Mouse (Mus musculus): ENCODE results near the gene Bcl9. TPM values are rescaled to one million over a fixed set of nuclear protein-coding genes. Genes with fewer than 3 reads are reported as not detected.
A peak's percentile ranks its signal among the peaks of the same experiment; 100 is the strongest.

Gene Bcl9
- total and polyA plus RNA-seq, 2 experiments from 2014 or later = 32.2 to 61.3 TPM

- Histone ChIP-seq H3K36me3 (ENCODE audit: insufficient read depth, low read length) (no peaks in the 10 kb centered on the region), H3K27me3 (ENCODE audit: insufficient read depth, low read length) (no peaks in the 10 kb centered on the region), H3K9me3 (ENCODE audit: low read length) (no peaks in the 10 kb centered on the region), H3K27ac (ENCODE audit: low read depth, low read length) (no peak overlapping the region), H3K9ac (replicated peaks; ENCODE audit: low read length, poor library complexity, severe bottlenecking) (no peak overlapping the region), H3K4me1 (ENCODE audit: insufficient read depth, low read length) (no peaks in the 10 kb centered on the region), H3K4me2 (ENCODE audit: low read depth, low read length, poor library complexity, severe bottlenecking) (no peak overlapping the region), H3K4me3 (ENCODE audit: low read depth, low read length) (no peak overlapping the region)
- no peak for TF ChIP-seq CTCF (IDR thresholded peaks at IDR 0.05)
- 86% methylated on average over 14 of the region's 14 CpGs for WGBS
- DNase-seq (ENCODE audit: low spot score) = no peak
- no peak for ATAC-seq (ENCODE audit: low FRiP score)
These were observed 62.9 kb downstream of the Bcl9 start for GRCm38 (mm10) chr3:97234797-97235196.

GRCm38 (mm10) chr3:97232328-97232727 is 65.4 kb downstream of the Bcl9 start:
- no peak overlapping the region for H3K27ac ChIP-seq (ENCODE audit: low read depth, low read length)
- ATAC-seq (ENCODE audit: low FRiP score) (no peak), DNase-seq (ENCODE audit: low spot score) (no peak)
- no peaks in the 10 kb centered on the region for H3K36me3 ChIP-seq (ENCODE audit: insufficient read depth, low read length)
- H3K27me3 ChIP-seq (ENCODE audit: insufficient read depth, low read length) = no peaks in the 10 kb centered on the region
- 87% methylated on average over 3 of the region's 3 CpGs for WGBS
- H3K4me3 ChIP-seq (ENCODE audit: low read depth, low read length) = no peak overlapping the region
- no peaks in the 10 kb centered on the region; the same call in 1 of the 2 replicates for H3K4me1 ChIP-seq (ENCODE audit: insufficient read depth, low read length)
- TF ChIP-seq CTCF (IDR thresholded peaks at IDR 0.05) = no peak
- H3K9ac ChIP-seq (replicated peaks; ENCODE audit: low read length, poor library complexity, severe bottlenecking) = no peak overlapping the region
- no peaks in the 10 kb centered on the region for H3K9me3 ChIP-seq (ENCODE audit: low read length)
- no peak overlapping the region for H3K4me2 ChIP-seq (ENCODE audit: low read depth, low read length, poor library complexity, severe bottlenecking)

DNA sequence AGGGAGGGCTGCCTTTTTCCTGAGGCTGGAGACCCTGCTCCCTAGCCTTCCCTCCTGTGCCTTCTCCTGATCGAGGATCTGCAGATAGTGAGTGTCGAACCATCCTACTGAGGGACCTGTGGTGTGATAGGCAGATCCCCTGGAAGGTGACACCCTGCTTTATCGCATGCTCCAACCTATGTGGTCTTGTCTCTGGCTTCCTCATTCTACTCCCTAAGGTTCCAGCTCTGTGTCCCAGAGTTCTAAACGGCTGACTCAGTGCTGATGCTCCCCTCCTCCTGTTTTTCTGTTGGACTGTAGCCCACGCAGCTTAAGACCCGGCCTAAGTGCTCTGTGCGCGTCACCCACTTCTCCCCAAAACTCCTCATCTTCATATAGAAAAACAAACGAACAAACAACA is 65.9 kb downstream of the Bcl9 start:
- no peak overlapping the region for H3K4me2 ChIP-seq (ENCODE audit: low read depth, low read length, poor library complexity, severe bottlenecking)
- DNase-seq (ENCODE audit: low spot score) = no peak
- ATAC-seq (ENCODE audit: low FRiP score) = no peak
- H3K4me3 ChIP-seq (ENCODE audit: low read depth, low read length) = no peak overlapping the region
- H3K4me1 ChIP-seq (ENCODE audit: insufficient read depth, low read length) = no peaks in the 10 kb centered on the region; the same call in 1 of the 2 replicates
- WGBS = 83% methylated on average over 9 of the region's 9 CpGs
- no peaks in the 10 kb centered on the region for H3K36me3 ChIP-seq (ENCODE audit: insufficient read depth, low read length)
- no peak overlapping the region for H3K9ac ChIP-seq (replicated peaks; ENCODE audit: low read length, poor library complexity, severe bottlenecking)
- H3K27me3 ChIP-seq (ENCODE audit: insufficient read depth, low read length) = no peaks in the 10 kb centered on the region
- H3K9me3 ChIP-seq (ENCODE audit: low read length) = no peaks in the 10 kb centered on the region
- TF ChIP-seq CTCF (IDR thresholded peaks at IDR 0.05) = no peak
- H3K27ac ChIP-seq (ENCODE audit: low read depth, low read length) = no peak overlapping the region

DNA sequence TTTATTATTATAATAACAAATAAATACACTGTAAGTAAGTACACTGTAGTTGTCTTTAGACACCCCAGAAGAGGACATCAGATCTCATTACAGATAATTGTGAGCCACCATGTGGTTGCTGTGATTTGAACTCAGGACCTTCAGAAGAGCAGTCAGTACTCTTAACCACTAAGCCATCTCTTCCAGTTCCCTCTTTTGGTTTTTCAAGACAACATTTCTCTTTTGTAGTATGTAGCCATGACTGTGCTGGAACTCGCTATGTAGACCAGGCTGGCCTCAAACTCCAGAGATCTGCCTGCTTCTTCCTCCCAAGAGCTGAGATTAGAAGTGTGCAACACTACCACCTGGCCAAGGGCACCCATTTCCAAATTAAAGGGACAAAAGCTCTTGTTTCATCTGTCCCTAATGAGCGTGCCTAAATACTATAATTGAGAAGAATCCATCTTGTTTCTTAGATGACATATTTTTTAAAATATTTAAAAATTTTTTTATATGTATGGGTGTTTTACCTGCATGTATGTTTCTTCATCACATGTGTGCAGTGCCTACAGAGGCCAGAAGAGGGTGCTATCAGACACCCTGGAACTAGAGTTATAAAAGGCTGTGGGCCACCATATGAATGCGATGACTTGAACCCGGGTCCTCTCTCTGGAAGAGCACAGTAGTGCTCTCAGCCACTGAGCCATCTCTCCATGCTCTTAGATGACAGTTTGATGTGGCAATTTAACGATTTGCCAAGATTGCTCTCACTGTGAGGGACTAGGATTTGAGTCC is 66.9 kb downstream of the Bcl9 start:
- Histone ChIP-seq H3K36me3 (ENCODE audit: insufficient read depth, low read length) (no peaks in the 10 kb centered on the region), H3K4me2 (ENCODE audit: low read depth, low read length, poor library complexity, severe bottlenecking) (no peak overlapping the region), H3K9me3 (ENCODE audit: low read length) (no peaks in the 10 kb centered on the region), H3K4me1 (ENCODE audit: insufficient read depth, low read length) (peaks cover 4% of the 10 kb centered on the region; the same call in 1 of the 2 replicates), H3K27ac (ENCODE audit: low read depth, low read length) (no peak overlapping the region), H3K4me3 (ENCODE audit: low read depth, low read length) (no peak overlapping the region), H3K9ac (replicated peaks; ENCODE audit: low read length, poor library complexity, severe bottlenecking) (no peak overlapping the region), H3K27me3 (ENCODE audit: insufficient read depth, low read length) (no peaks in the 10 kb centered on the region)
- DNase-seq (ENCODE audit: low spot score) = no peak
- no peak for ATAC-seq (ENCODE audit: low FRiP score)
- peak; percentile 52 for TF ChIP-seq CTCF (IDR thresholded peaks at IDR 0.05)
- WGBS = 96% methylated on average over 5 of the region's 5 CpGs

- H3K4me3 ChIP-seq (ENCODE audit: low read depth, low read length) = peak overlapping the region; percentile 87; the same call in 1 of the 2 replicates
- DNase-seq (ENCODE audit: low spot score) (no peak), ATAC-seq (ENCODE audit: low FRiP score) (no peak)
- WGBS = 18% methylated on average over 12 of the region's 12 CpGs
- H3K27me3 ChIP-seq (ENCODE audit: insufficient read depth, low read length) = no peaks in the 10 kb centered on the region
- no peaks in the 10 kb centered on the region for H3K36me3 ChIP-seq (ENCODE audit: insufficient read depth, low read length)
- peak overlapping the region; percentile 84 for H3K4me2 ChIP-seq (ENCODE audit: low read depth, low read length, poor library complexity, severe bottlenecking)
- no peak overlapping the region for H3K9ac ChIP-seq (replicated peaks; ENCODE audit: low read length, poor library complexity, severe bottlenecking)
- H3K9me3 ChIP-seq (ENCODE audit: low read length) = no peaks in the 10 kb centered on the region
- peaks cover 7% of the 10 kb centered on the region; the same call in 1 of the 2 replicates for H3K4me1 ChIP-seq (ENCODE audit: insufficient read depth, low read length)
- H3K27ac ChIP-seq (ENCODE audit: low read depth, low read length) = peak overlapping the region; percentile 82; the same call in 1 of the 2 replicates
- TF ChIP-seq CTCF (IDR thresholded peaks at IDR 0.05) = no peak
These were observed 69.3 kb downstream of the Bcl9 start for GRCm38 (mm10) chr3:97228457-97228856.

DNA sequence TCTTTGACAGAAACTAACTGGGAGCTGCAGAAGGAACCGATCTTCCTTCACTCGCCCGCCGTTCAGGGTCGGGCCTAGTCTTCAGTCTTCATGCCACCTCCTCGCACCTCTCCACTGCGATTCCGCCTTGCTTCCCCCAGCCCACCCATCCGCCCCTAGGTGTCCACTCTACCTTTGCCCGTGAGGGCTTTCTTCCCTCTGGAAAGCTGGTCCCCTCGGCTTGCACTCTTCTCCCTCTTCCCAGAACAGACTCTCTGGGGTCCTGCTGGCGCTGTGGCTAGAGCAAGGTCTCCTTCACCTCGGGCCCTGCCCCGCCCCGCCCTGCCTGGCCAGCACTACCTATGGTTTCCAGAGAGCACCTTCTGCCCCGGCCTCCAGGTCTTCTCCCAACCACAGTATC is 69.7 kb downstream of the Bcl9 start:
- Histone ChIP-seq H3K9ac (replicated peaks; ENCODE audit: low read length, poor library complexity, severe bottlenecking) (peak overlapping the region; percentile 86), H3K36me3 (ENCODE audit: insufficient read depth, low read length) (no peaks in the 10 kb centered on the region), H3K4me3 (ENCODE audit: low read depth, low read length) (peak overlapping the region; percentile 87), H3K27me3 (ENCODE audit: insufficient read depth, low read length) (no peaks in the 10 kb centered on the region), H3K4me2 (ENCODE audit: low read depth, low read length, poor library complexity, severe bottlenecking) (peak overlapping the region; percentile 84), H3K9me3 (ENCODE audit: low read length) (no peaks in the 10 kb centered on the region), H3K27ac (ENCODE audit: low read depth, low read length) (peak overlapping the region; percentile 82), H3K4me1 (ENCODE audit: insufficient read depth, low read length) (peaks cover 7% of the 10 kb centered on the region; the same call in 1 of the 2 replicates)
- under 1% methylated on average over 16 of the region's 16 CpGs for WGBS
- TF ChIP-seq CTCF (IDR thresholded peaks at IDR 0.05) = no peak
- peak; percentile 33 for ATAC-seq (ENCODE audit: low FRiP score)
- DNase-seq (ENCODE audit: low spot score) = no peak

Data from midbrain, postnatal 0 days (tissue).